Mouse (Mus musculus): ENCODE measurements around the gene Prr5. TPM values are rescaled to one million over a fixed set of nuclear protein-coding genes. Genes with fewer than 3 reads are reported as not detected.
"Not testable (repeated sequence)": the region's sequence is repeated elsewhere in the genome, so short reads cannot be mapped to it uniquely, and the experiment has no call there.

Gene Prr5
- total and polyA plus RNA-seq, 2 experiments from 2014 or later = 6.5 to 7.3 TPM

DNA sequence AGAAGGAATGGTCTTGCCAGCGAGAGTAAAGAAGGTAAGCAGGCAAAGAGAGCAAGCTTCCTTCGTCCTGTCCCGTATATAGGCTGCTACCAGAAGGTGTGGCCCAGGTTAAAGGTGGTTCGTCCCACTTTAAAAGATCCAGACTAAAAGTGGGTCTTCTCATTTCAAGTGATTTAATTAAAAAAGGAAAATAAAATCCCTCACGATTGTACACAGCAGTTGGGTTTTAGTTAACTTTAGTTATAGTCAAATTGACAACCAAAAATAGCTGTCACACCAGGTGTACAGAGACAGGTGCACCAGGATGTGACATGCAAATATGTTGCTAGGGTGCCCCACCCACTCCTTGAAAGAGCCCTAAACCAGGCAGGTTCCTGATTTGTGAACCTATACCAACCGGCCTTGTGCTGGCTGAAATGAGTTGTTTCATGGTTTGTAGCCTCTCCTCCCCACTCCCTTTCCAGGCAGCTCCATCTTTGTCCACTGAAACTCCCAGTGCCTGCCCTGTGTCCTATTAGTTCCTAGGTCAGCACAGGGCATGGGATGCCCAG lies 36.0 kb downstream of the Prr5 start:
- Histone ChIP-seq H3K9ac (replicated peaks; ENCODE audit: low read depth, low read length) (no peak overlapping the region), H3K9me3 (replicated peaks; ENCODE audit: control insufficient read depth, low read length) (no peaks in the 10 kb centered on the region), H3K27ac (ENCODE audit: low read depth) (no peak overlapping the region), H3K4me3 (ENCODE audit: low read depth, low read length) (no peak overlapping the region), H3K27me3 (ENCODE audit: control insufficient read depth, insufficient read depth, low read length) (no peaks in the 10 kb centered on the region), H3K4me2 (ENCODE audit: low read depth, low read length) (no peak overlapping the region), H3K4me1 (ENCODE audit: control insufficient read depth, insufficient read depth) (0 out of 2 replicates have a peak, but pooled peaks cover 6% of the 10 kb centered on the region), H3K36me3 (replicated peaks; ENCODE audit: control insufficient read depth, insufficient read depth, low read length) (no peaks in the 10 kb centered on the region; the same call in 1 of the 2 replicates)
- DNase-seq (ENCODE audit: low spot score) = no peak
- no peak for TF ChIP-seq EP300 (IDR thresholded peaks at IDR 0.05; ENCODE audit: low read depth)
- TF ChIP-seq CTCF (IDR thresholded peaks at IDR 0.05; ENCODE audit: low read depth) = no peak
- WGBS = 88% methylated on average over 6 of the region's 6 CpGs
- no peak for ATAC-seq (ENCODE audit: insufficient read depth, low read depth)

DNA sequence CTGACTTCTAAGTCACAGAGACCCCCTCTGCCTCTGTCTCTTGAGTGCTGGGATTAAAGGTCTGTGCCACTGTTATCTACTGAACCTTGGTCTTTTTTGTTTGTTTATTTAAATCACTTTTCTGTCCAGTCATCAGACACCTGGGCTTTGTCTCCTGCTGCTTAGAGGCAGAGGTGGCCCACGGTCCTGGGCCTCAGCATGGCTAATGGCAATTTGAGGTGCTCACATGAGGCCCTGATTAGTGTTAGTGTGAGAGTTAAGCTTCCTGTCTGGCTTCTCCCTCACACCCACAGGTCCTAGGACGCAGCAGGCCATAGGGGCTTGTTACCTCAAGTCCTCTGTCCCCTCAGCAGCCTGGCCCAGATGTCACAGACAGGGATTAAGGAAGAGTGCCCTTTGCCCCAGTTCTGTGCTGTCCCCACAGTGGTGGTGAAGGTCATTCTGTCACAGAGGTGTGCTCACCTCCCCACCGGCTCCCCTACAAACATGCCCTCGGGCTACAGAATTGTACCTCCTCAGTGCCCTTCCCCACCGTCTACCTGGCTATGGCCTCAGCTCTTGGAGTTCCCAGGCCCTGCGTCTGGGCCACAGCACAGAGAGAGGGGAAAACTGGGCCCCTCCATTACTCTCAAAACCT lies 37.7 kb downstream of the Prr5 start:
- H3K9me3 ChIP-seq (replicated peaks; ENCODE audit: control insufficient read depth, low read length) = no peaks in the 10 kb centered on the region
- DNase-seq (ENCODE audit: low spot score) (no peak), ATAC-seq (ENCODE audit: insufficient read depth, low read depth) (no peak)
- 0 out of 2 replicates have a peak, but pooled peaks cover 10% of the 10 kb centered on the region for H3K4me1 ChIP-seq (ENCODE audit: control insufficient read depth, insufficient read depth)
- no peaks in the 10 kb centered on the region for H3K27me3 ChIP-seq (ENCODE audit: control insufficient read depth, insufficient read depth, low read length)
- H3K36me3 ChIP-seq (replicated peaks; ENCODE audit: control insufficient read depth, insufficient read depth, low read length) = no peaks in the 10 kb centered on the region; the same call in 1 of the 2 replicates
- H3K27ac ChIP-seq (ENCODE audit: low read depth) = no peak overlapping the region
- 71% methylated on average over 6 of the region's 6 CpGs for WGBS
- no peak overlapping the region for H3K4me2 ChIP-seq (ENCODE audit: low read depth, low read length)
- TF ChIP-seq CTCF (IDR thresholded peaks at IDR 0.05; ENCODE audit: low read depth) = no peak
- H3K9ac ChIP-seq (replicated peaks; ENCODE audit: low read depth, low read length) = no peak overlapping the region
- no peak overlapping the region for H3K4me3 ChIP-seq (ENCODE audit: low read depth, low read length)

DNA sequence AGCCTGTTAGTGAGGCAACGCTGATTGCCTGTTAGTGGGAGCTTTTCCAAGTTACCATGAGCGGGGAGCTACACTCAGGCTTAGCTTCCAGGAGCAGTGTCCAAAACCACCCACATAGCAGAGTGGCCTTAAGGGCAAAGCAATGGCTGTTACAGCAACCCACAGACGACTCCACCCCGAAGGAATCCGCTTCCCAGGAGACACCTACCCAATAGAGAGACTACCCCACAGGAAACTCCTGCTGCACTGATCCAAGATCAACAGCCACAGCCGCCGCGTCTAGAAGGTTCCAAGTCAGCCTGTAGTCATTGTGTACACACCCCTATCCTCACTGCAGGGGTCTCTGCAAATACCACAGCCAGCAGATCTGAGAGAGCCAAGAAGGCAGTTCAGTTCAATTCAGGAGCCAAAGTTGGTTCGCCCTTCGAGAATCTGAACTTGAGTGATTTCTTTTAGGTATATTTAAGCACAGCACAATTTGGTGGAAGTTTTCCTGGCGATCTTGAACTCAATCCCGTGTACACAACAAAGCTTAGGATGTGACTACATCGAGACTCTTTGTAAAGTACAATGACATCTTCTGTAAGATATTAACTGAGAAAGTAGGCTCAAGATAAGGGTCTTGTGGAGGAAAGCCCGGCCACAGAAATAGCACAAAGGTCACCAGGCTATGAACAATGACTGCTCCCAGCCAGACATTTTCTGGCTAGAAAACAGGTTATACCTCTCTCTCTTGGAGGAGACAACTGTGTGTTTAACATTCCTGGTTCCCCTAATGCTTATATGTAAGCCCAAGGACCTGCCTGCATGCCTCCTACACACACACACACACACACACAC lies 43.4 kb downstream of the Prr5 start:
- H3K4me1 ChIP-seq (ENCODE audit: control insufficient read depth, insufficient read depth) = peaks cover 23% of the 10 kb centered on the region
- WGBS = 43% methylated on average over 14 of the region's 14 CpGs
- peak; percentile 76 for DNase-seq (ENCODE audit: low spot score)

DNA sequence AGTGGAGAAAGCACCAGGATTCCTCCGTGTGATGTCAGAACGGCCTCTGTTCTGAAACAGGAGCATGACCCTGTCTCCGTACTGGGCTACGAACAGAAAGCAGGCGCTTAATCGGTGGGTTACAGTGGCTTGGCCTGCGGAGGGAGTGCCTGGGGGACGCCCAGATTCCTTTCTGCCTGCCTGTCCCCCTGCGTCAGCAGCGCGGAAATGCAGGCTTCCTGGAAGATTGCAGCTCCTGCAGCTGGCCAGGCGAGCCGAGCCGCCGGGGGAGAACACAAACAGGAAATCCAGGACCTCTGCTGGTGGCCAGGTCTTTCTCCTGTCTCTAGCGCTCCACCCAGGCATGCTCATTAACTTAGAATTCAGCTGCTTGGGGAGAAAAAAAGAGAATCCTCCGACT lies 45.3 kb downstream of the Prr5 start:
- TF ChIP-seq CTCF (IDR thresholded peaks at IDR 0.05; ENCODE audit: low read depth) (peak; percentile 8; the same call in 1 of the 2 replicates), EP300 (IDR thresholded peaks at IDR 0.05; ENCODE audit: low read depth) (peak; percentile 85)
- Histone ChIP-seq H3K36me3 (replicated peaks; ENCODE audit: control insufficient read depth, insufficient read depth, low read length) (no peaks in the 10 kb centered on the region), H3K9ac (replicated peaks; ENCODE audit: low read depth, low read length) (peak overlapping the region; percentile 13; the same call in 1 of the 2 replicates), H3K27ac (ENCODE audit: low read depth) (peak overlapping the region; percentile 88), H3K4me2 (ENCODE audit: low read depth, low read length) (peak overlapping the region; percentile 47), H3K9me3 (replicated peaks; ENCODE audit: control insufficient read depth, low read length) (no peaks in the 10 kb centered on the region), H3K27me3 (ENCODE audit: control insufficient read depth, insufficient read depth, low read length) (no peaks in the 10 kb centered on the region), H3K4me1 (ENCODE audit: control insufficient read depth, insufficient read depth) (peaks cover 26% of the 10 kb centered on the region), H3K4me3 (ENCODE audit: low read depth, low read length) (peak overlapping the region; percentile 18)
- DNase-seq (ENCODE audit: low spot score) (peak; percentile 94), ATAC-seq (ENCODE audit: insufficient read depth, low read depth) (peak; percentile 89)
- under 1% methylated on average over 17 of the region's 17 CpGs for WGBS

More for the DNA sequence above, 43.4 kb downstream of the Prr5 start:
- Histone ChIP-seq H3K9ac (replicated peaks; ENCODE audit: low read depth, low read length) (no peak overlapping the region), H3K27ac (ENCODE audit: low read depth) (peak overlapping the region; percentile 88), H3K36me3 (replicated peaks; ENCODE audit: control insufficient read depth, insufficient read depth, low read length) (no peaks in the 10 kb centered on the region), H3K4me2 (ENCODE audit: low read depth, low read length) (no peak overlapping the region), H3K9me3 (replicated peaks; ENCODE audit: control insufficient read depth, low read length) (no peaks in the 10 kb centered on the region), H3K27me3 (ENCODE audit: control insufficient read depth, insufficient read depth, low read length) (no peaks in the 10 kb centered on the region), H3K4me3 (ENCODE audit: low read depth, low read length) (no peak overlapping the region)
- peak; percentile 49 for ATAC-seq (ENCODE audit: insufficient read depth, low read depth)
- TF ChIP-seq EP300 (IDR thresholded peaks at IDR 0.05; ENCODE audit: low read depth) = peak; percentile 12; the same call in 1 of the 2 replicates
- no peak for TF ChIP-seq CTCF (IDR thresholded peaks at IDR 0.05; ENCODE audit: low read depth)

DNA sequence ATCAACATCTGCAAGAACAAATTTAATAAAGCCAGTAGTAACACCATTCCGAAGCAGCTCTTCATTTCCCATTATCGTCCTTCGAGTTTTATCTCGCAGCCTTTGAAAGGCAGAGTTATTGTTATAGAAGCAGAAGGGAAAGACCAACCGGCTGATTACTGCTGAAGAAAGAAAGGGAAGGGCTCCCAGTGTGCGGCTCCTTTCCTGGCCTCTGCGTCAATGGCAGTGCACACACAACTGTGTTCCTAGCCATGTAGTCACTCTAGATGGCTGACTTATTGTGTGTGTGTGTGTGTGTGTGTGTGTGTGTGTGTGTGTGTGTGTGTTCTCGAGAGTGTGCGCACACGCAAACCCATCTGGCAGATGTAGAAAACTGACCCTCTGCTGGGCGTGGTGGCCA lies 45.7 kb downstream of the Prr5 start:
- TF ChIP-seq CTCF (IDR thresholded peaks at IDR 0.05; ENCODE audit: low read depth) (no peak), EP300 (IDR thresholded peaks at IDR 0.05; ENCODE audit: low read depth) (no peak)
- Histone ChIP-seq H3K27ac (ENCODE audit: low read depth) (peak overlapping the region; percentile 88), H3K4me3 (ENCODE audit: low read depth, low read length) (peak overlapping the region; percentile 18), H3K9ac (replicated peaks; ENCODE audit: low read depth, low read length) (peak overlapping the region; percentile 13; the same call in 1 of the 2 replicates), H3K36me3 (replicated peaks; ENCODE audit: control insufficient read depth, insufficient read depth, low read length) (no peaks in the 10 kb centered on the region), H3K4me2 (ENCODE audit: low read depth, low read length) (peak overlapping the region; percentile 47), H3K4me1 (ENCODE audit: control insufficient read depth, insufficient read depth) (peaks cover 30% of the 10 kb centered on the region), H3K9me3 (replicated peaks; ENCODE audit: control insufficient read depth, low read length) (no peaks in the 10 kb centered on the region), H3K27me3 (ENCODE audit: control insufficient read depth, insufficient read depth, low read length) (no peaks in the 10 kb centered on the region)
- peak; percentile 30; the same call in 1 of the 2 replicates for ATAC-seq (ENCODE audit: insufficient read depth, low read depth)
- no peak for DNase-seq (ENCODE audit: low spot score)
- WGBS = 36% methylated on average over 11 of the region's 11 CpGs

DNA sequence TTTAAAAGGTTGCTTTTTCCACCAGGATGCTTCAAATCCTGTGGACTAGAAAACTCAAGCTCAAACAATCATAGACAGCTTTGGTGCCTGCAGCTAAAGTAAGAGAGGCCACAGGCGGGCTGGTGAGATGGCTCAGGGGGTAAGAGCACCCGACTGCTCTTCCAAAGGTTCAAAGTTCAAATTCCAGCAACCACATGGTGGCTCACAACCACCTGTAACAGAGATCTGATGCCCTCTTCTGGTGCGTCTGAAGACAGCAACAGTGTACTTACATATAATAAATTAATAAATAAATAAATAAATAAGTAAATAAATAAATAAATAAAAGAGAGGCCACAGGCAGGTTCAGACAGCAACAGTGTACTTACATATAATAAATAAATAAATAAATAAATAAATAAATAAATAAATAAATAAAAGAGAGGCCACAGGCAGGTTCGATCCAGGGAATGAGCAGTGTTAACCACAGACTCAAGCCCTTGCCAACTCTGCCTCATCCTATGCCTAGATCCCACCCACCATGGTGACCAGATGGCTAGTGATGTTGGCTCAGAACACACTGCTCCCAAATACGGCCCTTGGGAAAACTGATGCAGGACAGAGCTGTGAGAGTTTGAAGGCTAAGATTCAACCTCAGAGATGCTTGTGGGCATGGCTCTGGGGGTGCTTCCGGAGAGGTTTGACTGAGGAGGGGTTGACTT lies 48.3 kb downstream of the Prr5 start:
- not testable (repeated sequence) for H3K4me3 ChIP-seq (ENCODE audit: low read depth, low read length)

More for the DNA sequence above, 48.3 kb downstream of the Prr5 start:
- peaks cover 22% of the 10 kb centered on the region for H3K4me1 ChIP-seq (ENCODE audit: control insufficient read depth, insufficient read depth)
- not testable (repeated sequence) for H3K36me3 ChIP-seq (replicated peaks; ENCODE audit: control insufficient read depth, insufficient read depth, low read length); H3K27me3 ChIP-seq (ENCODE audit: control insufficient read depth, insufficient read depth, low read length); ATAC-seq (ENCODE audit: insufficient read depth, low read depth); H3K9ac ChIP-seq (replicated peaks; ENCODE audit: low read depth, low read length); H3K9me3 ChIP-seq (replicated peaks; ENCODE audit: control insufficient read depth, low read length); H3K4me2 ChIP-seq (ENCODE audit: low read depth, low read length); H3K27ac ChIP-seq (ENCODE audit: low read depth); DNase-seq (ENCODE audit: low spot score)
- 74% methylated on average over 6 of the region's 6 CpGs for WGBS
